Mouse (Mus musculus) liver, embryonic 13.5 days (tissue): Measurements from ENCODE around the gene Panx1. TPM values are rescaled to one million over a fixed set of nuclear protein-coding genes. Genes with fewer than 3 reads are reported as not detected.

Experiments used
- ATAC-seq: fragments of 200-750 bp; cut with Nextera tagmentation; 2 replicates; pipeline ENCODE4 v1.8.0; 2017; ENCODE audit warnings: low read depth, mild to moderate bottlenecking, moderate number of reproducible peaks, moderate library complexity
- DNase-seq: peaks from one replicate; pipeline ENCODE4 v3.0.0; 2022
- H3K27ac ChIP-seq: fragments of 300-500 bp; sonication (generic); 2 replicates; pipeline ENCODE4 v1.5.1; 2015; ENCODE audit warnings: moderate library complexity, mild to moderate bottlenecking, inconsistent platforms
- H3K27me3 ChIP-seq: fragments of 300-500 bp; sonication (generic); 2 replicates; pipeline ENCODE4 v1.6.1; 2015; ENCODE audit warnings: mild to moderate bottlenecking, inconsistent platforms
- H3K36me3 ChIP-seq: fragments of 300-500 bp; sonication (generic); 2 replicates; pipeline ENCODE4 v1.6.1; 2015; ENCODE audit warnings: mild to moderate bottlenecking, inconsistent platforms
- H3K4me1 ChIP-seq: fragments of 300-500 bp; sonication (generic); replicated peaks from 2 replicates; pipeline ENCODE4 v1.6.1; 2015; ENCODE audit warnings: inconsistent platforms
- H3K4me2 ChIP-seq: fragments of 300-500 bp; sonication (generic); 2 replicates; pipeline ENCODE4 v1.6.1; 2015; ENCODE audit warnings: inconsistent platforms, mild to moderate bottlenecking, moderate library complexity
- H3K4me3 ChIP-seq: fragments of 300-500 bp; sonication (generic); replicated peaks from 2 replicates; pipeline ENCODE4 v1.5.1; 2015; ENCODE audit warnings: mild to moderate bottlenecking, inconsistent platforms
- H3K9ac ChIP-seq: fragments of 300-500 bp; sonication (generic); 2 replicates; pipeline ENCODE4 v1.6.1; 2015; ENCODE audit warnings: mild to moderate bottlenecking, inconsistent platforms
- H3K9me3 ChIP-seq: fragments of 300-500 bp; sonication (generic); replicated peaks from 2 replicates; pipeline ENCODE4 v1.6.1; 2016; ENCODE audit warnings: inconsistent platforms
- WGBS: fragments of 180-500 bp; shearing (Covaris S2); methylation state at CpG from one replicate; pipeline ENCODE4 v1.1.7; 2015; ENCODE audit not compliant: insufficient replicate concordance; 5-methylcytosine and 5-hydroxymethylcytosine counted together
- polyA plus RNA-seq: library from polyadenylated mRNA; unstranded; fragments of >200 nt; fragmentation: Nextera tagmentation; extraction: Ambion mirVana; gene quantifications from 2 replicates; pipeline ENCODE4 v1.2.1, GENCODE M21; 2015

Gene Panx1
- polyA plus RNA-seq, 1 experiment from 2014 or later: 8.0 TPM

DNA sequence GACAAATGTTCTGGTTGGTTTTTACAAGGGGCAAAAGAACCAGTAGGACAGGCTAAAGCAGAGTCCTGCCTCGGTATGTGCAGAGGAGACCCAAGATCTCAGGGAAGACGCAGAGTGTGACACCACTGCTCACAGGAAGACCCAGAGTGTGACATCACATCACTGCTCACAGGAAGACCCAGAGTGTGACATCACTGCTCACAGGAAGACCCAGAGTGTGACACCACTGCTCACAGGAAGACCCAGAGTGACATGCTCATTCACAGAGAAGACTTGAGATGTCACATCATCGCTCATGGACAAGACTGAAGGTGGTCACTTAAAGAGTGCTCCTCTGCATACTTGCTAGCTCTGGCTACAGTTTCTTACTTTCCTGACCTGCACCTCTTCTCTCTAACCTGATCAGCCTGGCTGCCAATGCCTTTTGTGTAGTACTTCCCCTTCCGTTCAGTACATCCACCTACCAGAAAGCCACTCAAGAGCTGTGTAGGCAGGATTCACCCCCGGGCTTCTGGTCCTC, 24.7 kb downstream of the Panx1 start:
- 61% methylated on average over 5 of the region's 5 CpGs for WGBS
- Histone ChIP-seq H3K4me3 (no peak overlapping the region), H3K9me3 (no peaks in the 10 kb centered on the region), H3K27me3 (no peaks in the 10 kb centered on the region), H3K4me1 (peaks cover 20% of the 10 kb centered on the region), H3K4me2 (no peak overlapping the region), H3K36me3 (no peaks in the 10 kb centered on the region), H3K9ac (no peak overlapping the region), H3K27ac (no peak overlapping the region)
- DNase-seq: no peak
- ATAC-seq: no peak

DNA sequence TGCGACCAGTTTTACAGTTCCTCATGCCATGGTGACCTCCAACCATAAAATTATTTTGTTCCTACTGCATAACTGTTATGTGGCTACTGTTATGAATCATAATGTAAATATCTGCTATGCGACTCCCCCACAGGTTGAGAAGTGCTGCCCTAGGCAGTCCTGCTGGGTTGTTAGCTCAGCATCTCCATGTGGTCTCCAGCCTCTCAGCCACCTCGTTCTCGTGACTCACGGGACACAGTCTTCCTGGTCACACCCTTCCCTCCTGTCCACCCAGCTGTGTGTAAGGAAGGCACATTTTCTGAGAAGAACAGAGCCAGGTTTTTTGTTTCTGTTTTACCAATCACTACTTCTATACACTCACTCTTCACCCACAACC, 26.5 kb downstream of the Panx1 start:
- no peak for ATAC-seq
- 46% methylated on average over 5 of the region's 5 CpGs for WGBS

GRCm38 (mm10) chr9:15017791-15018755, 27.2 kb downstream of the Panx1 start:
- Histone ChIP-seq H3K27ac (no peak overlapping the region; the same call in 1 of the 2 replicates), H3K9ac (no peak overlapping the region), H3K27me3 (no peaks in the 10 kb centered on the region), H3K9me3 (no peaks in the 10 kb centered on the region), H3K4me2 (no peak overlapping the region), H3K4me3 (no peak overlapping the region), H3K4me1 (peaks cover 20% of the 10 kb centered on the region), H3K36me3 (no peaks in the 10 kb centered on the region)
- ATAC-seq (peak; percentile 69), DNase-seq (peak; percentile 8)
- 36% methylated on average over 18 of the region's 18 CpGs for WGBS

More for the DNA sequence above, 26.5 kb downstream of the Panx1 start:
- Histone ChIP-seq H3K4me1 (peaks cover 20% of the 10 kb centered on the region), H3K27ac (no peak overlapping the region), H3K9ac (no peak overlapping the region), H3K4me2 (no peak overlapping the region), H3K36me3 (no peaks in the 10 kb centered on the region), H3K4me3 (no peak overlapping the region), H3K9me3 (no peaks in the 10 kb centered on the region), H3K27me3 (no peaks in the 10 kb centered on the region)
- DNase-seq: no peak

DNA sequence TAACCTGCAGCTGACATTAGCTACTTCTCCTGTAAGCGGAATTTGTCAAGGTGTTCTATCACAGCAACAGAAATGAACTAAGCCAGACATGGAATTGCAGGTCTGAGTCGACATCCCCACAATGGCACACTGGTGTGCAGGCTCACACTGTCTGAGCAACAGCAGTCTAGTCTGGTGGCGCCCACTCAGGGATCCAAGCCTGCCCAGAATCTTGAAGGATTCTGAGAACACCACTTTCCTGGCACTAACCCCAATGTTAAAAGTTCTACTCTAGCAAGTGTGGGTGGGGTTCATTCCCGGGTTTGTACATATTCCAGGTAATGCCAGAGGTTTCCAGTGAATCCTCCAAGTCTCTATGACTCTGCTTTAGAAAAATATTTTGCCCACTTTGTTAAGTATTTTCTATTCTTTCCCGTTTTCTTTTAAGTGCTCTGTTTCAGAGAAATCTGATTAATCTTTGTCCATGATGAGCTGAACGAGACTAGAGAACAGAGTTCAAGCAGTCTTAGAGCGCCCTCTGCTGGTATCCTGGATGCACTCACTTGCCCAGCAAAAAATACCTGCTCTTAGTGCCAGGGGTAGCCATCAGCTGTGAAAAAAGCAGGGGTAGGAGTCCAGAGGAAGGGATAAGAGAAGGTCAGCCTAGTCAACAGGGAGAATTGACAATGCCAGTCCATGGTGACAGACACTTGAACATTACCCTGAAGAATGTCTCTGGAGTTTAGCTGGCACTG, 29.9 kb downstream of the Panx1 start:
- H3K9ac ChIP-seq: no peak overlapping the region
- no peaks in the 10 kb centered on the region for H3K27me3 ChIP-seq
- H3K4me1 ChIP-seq: peaks cover 12% of the 10 kb centered on the region
- H3K27ac ChIP-seq: no peak overlapping the region
- no peak overlapping the region for H3K4me3 ChIP-seq
- DNase-seq (peak; percentile 42), ATAC-seq (no peak)
- no peak overlapping the region for H3K4me2 ChIP-seq
- WGBS: 42% methylated on average over 7 of the region's 7 CpGs
- H3K9me3 ChIP-seq: no peaks in the 10 kb centered on the region
- H3K36me3 ChIP-seq: no peaks in the 10 kb centered on the region

GRCm38 (mm10) chr9:15007566-15007965, 37.7 kb downstream of the Panx1 start:
- Histone ChIP-seq H3K4me3 (no peak overlapping the region), H3K27ac (no peak overlapping the region), H3K9ac (no peak overlapping the region), H3K4me1 (no peaks in the 10 kb centered on the region), H3K36me3 (peaks cover 13% of the 10 kb centered on the region; the same call in 1 of the 2 replicates), H3K9me3 (no peaks in the 10 kb centered on the region), H3K27me3 (no peaks in the 10 kb centered on the region), H3K4me2 (no peak overlapping the region)
- no peak for DNase-seq
- no peak for ATAC-seq
- WGBS: 78% methylated on average over 14 of the region's 14 CpGs

DNA sequence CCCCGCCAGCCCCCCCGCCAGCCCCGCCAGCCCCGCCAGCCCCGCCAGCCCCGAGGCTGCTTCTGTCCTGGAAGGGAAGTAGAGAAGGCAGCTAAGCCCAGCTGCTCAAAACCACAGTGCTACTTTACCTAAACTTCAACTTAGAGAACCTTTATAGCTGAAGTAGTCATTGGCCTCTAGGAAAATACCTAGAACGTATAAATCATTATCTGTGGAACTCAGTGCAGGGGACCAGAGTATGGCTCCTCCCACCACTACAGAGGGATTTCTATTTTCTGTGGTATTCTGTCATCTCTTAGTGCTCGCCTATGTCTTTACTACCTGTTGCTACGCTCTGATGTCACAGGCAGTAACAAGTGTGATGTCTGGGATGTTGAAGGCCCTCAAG, 41.0 kb downstream of the Panx1 start:
- no peak overlapping the region for H3K4me2 ChIP-seq
- H3K27ac ChIP-seq: no peak overlapping the region
- H3K9ac ChIP-seq: no peak overlapping the region
- DNase-seq: no peak
- no peaks in the 10 kb centered on the region for H3K27me3 ChIP-seq
- H3K36me3 ChIP-seq: peaks cover 13% of the 10 kb centered on the region; the same call in 1 of the 2 replicates
- no peaks in the 10 kb centered on the region for H3K9me3 ChIP-seq
- 63% methylated on average over 9 of the region's 9 CpGs for WGBS
- no peaks in the 10 kb centered on the region for H3K4me1 ChIP-seq
- H3K4me3 ChIP-seq: no peak overlapping the region
- ATAC-seq: no peak

DNA sequence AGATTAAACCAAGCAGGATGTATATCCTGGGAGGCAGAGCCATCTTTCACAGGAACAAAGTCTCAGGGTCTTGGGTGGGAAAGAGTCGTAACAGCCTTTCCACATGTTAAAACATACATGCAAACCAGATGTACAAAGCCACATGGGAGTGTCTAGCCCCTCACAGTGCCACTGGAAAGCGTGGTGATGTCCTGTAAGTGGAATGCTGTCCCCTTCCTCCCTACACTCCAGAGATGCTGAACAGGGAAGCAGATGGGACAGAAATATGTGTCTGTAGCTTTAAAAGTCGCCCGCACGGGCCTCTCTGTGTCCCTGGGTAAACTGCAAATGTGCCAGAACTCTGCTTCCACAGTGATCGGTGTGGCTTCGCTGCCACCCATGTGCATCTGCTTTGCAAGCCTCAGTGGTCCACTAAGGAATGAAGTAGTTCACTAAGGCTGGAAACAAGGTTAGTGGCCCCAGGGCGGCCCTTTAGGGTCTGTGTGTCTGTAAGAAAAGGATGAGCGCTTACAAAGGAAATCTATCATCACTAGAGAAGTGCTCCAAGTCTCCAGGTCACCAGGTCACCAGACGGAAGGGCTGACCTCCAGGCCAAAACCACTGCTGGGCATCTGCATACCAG, 41.5 kb downstream of the Panx1 start:
- H3K9me3 ChIP-seq: no peaks in the 10 kb centered on the region
- H3K27me3 ChIP-seq: no peaks in the 10 kb centered on the region
- H3K9ac ChIP-seq: no peak overlapping the region
- no peaks in the 10 kb centered on the region for H3K4me1 ChIP-seq
- no peak overlapping the region for H3K27ac ChIP-seq
- H3K36me3 ChIP-seq: peaks cover 13% of the 10 kb centered on the region; the same call in 1 of the 2 replicates
- no peak overlapping the region for H3K4me3 ChIP-seq
- no peak for ATAC-seq
- WGBS: 72% methylated on average over 10 of the region's 10 CpGs
- no peak for DNase-seq
- no peak overlapping the region for H3K4me2 ChIP-seq

- H3K4me3 ChIP-seq: no peak overlapping the region
- H3K27ac ChIP-seq: no peak overlapping the region
- no peaks in the 10 kb centered on the region for H3K27me3 ChIP-seq
- no peaks in the 10 kb centered on the region for H3K9me3 ChIP-seq
- DNase-seq (no peak), ATAC-seq (no peak)
- peaks cover 13% of the 10 kb centered on the region; the same call in 1 of the 2 replicates for H3K36me3 ChIP-seq
- no peak overlapping the region for H3K9ac ChIP-seq
- WGBS: 59% methylated on average over 6 of the region's 6 CpGs
- no peaks in the 10 kb centered on the region for H3K4me1 ChIP-seq
- H3K4me2 ChIP-seq: no peak overlapping the region
These were observed 42.2 kb downstream of the Panx1 start for GRCm38 (mm10) chr9:15002995-15003613.

GRCm38 (mm10) chr9:14998790-14999189, 46.5 kb downstream of the Panx1 start:
- Histone ChIP-seq H3K9ac (no peak overlapping the region), H3K9me3 (no peaks in the 10 kb centered on the region), H3K36me3 (no peaks in the 10 kb centered on the region), H3K4me2 (no peak overlapping the region), H3K4me3 (no peak overlapping the region), H3K4me1 (no peaks in the 10 kb centered on the region), H3K27me3 (no peaks in the 10 kb centered on the region), H3K27ac (no peak overlapping the region)
- DNase-seq: no peak
- ATAC-seq: no peak
- 66% methylated on average over 9 of the region's 9 CpGs for WGBS

GRCm38 (mm10) chr9:14997271-14998055, 47.8 kb downstream of the Panx1 start:
- no peaks in the 10 kb centered on the region for H3K36me3 ChIP-seq
- no peak overlapping the region for H3K4me2 ChIP-seq
- no peak overlapping the region for H3K27ac ChIP-seq
- H3K9me3 ChIP-seq: no peaks in the 10 kb centered on the region
- H3K4me3 ChIP-seq: no peak overlapping the region
- 69% methylated on average over 11 of the region's 11 CpGs for WGBS
- no peak overlapping the region for H3K9ac ChIP-seq
- no peaks in the 10 kb centered on the region for H3K27me3 ChIP-seq
- no peaks in the 10 kb centered on the region for H3K4me1 ChIP-seq
- ATAC-seq (no peak), DNase-seq (no peak)
